Mouse (Mus musculus) hindbrain, embryonic 15.5 days (tissue): ENCODE data around the gene Cacna2d2. TPM values are rescaled to one million over a fixed set of nuclear protein-coding genes. Genes with fewer than 3 reads are reported as not detected.
A peak's percentile ranks its signal among the peaks of the same experiment; 100 is the strongest.

Experiments used
- ATAC-seq: fragments of 200-750 bp; cut with Nextera tagmentation; 2 replicates; pipeline ENCODE4 v1.8.0; 2017; ENCODE audit warnings: low read depth, moderate number of reproducible peaks, moderate TSS enrichment; ENCODE audit not compliant: low FRiP score
- H3K27ac ChIP-seq: fragments of 300-500 bp; sonication (generic); replicated peaks from 2 replicates; pipeline ENCODE4 v1.5.1; 2015; ENCODE audit warnings: mild to moderate bottlenecking, inconsistent platforms
- H3K27me3 ChIP-seq: fragments of 300-500 bp; sonication (generic); 2 replicates; pipeline ENCODE4 v1.6.1; 2015; ENCODE audit warnings: control low read depth, inconsistent platforms
- H3K36me3 ChIP-seq: fragments of 300-500 bp; sonication (generic); 2 replicates; pipeline ENCODE4 v1.6.1; 2015; ENCODE audit warnings: control low read depth, inconsistent platforms
- H3K4me1 ChIP-seq: fragments of 300-500 bp; sonication (generic); replicated peaks from 2 replicates; pipeline ENCODE4 v1.6.1; 2015; ENCODE audit warnings: control low read depth, inconsistent platforms
- H3K4me2 ChIP-seq: fragments of 300-500 bp; sonication (generic); 2 replicates; pipeline ENCODE4 v1.6.1; 2015; ENCODE audit warnings: moderate library complexity, mild to moderate bottlenecking, inconsistent platforms
- H3K4me3 ChIP-seq: fragments of 300-500 bp; sonication (generic); 2 replicates; pipeline ENCODE4 v1.5.1; 2015; ENCODE audit warnings: mild to moderate bottlenecking, inconsistent platforms
- H3K9ac ChIP-seq: fragments of 300-500 bp; sonication (generic); 2 replicates; pipeline ENCODE4 v1.6.1; 2015; ENCODE audit warnings: inconsistent platforms
- H3K9me3 ChIP-seq: fragments of 300-500 bp; sonication (generic); 2 replicates; pipeline ENCODE4 v1.6.1; 2016; ENCODE audit warnings: control low read depth, inconsistent platforms
- WGBS: fragments of 180-500 bp; shearing (Covaris S2); methylation state at CpG from one replicate; pipeline ENCODE4 v1.1.7; 2015; 5-methylcytosine and 5-hydroxymethylcytosine counted together
- polyA plus RNA-seq: library from polyadenylated mRNA; unstranded; fragments of >200 nt; fragmentation: Nextera tagmentation; extraction: Ambion mirVana; gene quantifications from 2 replicates; pipeline ENCODE4 v1.2.1, GENCODE M21; 2015

Gene Cacna2d2
- polyA plus RNA-seq = 7.7 and 10.7 TPM in 2 replicates

- WGBS = under 1% methylated on average over 37 of the region's 54 CpGs
- H3K4me1 ChIP-seq = peaks cover 47% of the 10 kb centered on the region
- H3K27me3 ChIP-seq = 0 out of 2 replicates have a peak, but pooled peaks cover 4% of the 10 kb centered on the region
Observed at GRCm38 (mm10) chr9:107399491-107399971, at the start of gene Cacna2d2. Gene Cacna2d2, plus strand, starts transcription at chr9:107399612.

GRCm38 (mm10) chr9:107354826-107355225 is 44.6 kb upstream of the Cacna2d2 start:
- no peaks in the 10 kb centered on the region for H3K9me3 ChIP-seq
- no peak overlapping the region for H3K4me2 ChIP-seq
- no peak overlapping the region for H3K4me3 ChIP-seq
- H3K4me1 ChIP-seq = no peaks in the 10 kb centered on the region
- no peak overlapping the region for H3K27ac ChIP-seq
- no peak overlapping the region for H3K9ac ChIP-seq
- H3K36me3 ChIP-seq = no peaks in the 10 kb centered on the region
- no peak for ATAC-seq
- H3K27me3 ChIP-seq = peaks cover 5% of the 10 kb centered on the region; the same call in 1 of the 2 replicates
- 82% methylated on average over 1 of the region's 1 CpGs for WGBS

More at GRCm38 (mm10) chr9:107399491-107399971, at the start of gene Cacna2d2:
- H3K9me3 ChIP-seq = no peaks in the 10 kb centered on the region
- H3K36me3 ChIP-seq = no peaks in the 10 kb centered on the region
- H3K4me3 ChIP-seq = peak within 1 kb of the TSS; percentile 95
- peak within 1 kb of the TSS; percentile 90 for H3K9ac ChIP-seq
- peak within 1 kb of the TSS; percentile 91 for H3K4me2 ChIP-seq
- peak; percentile 73 for ATAC-seq
- H3K27ac ChIP-seq = peak within 1 kb of the TSS; percentile 78

- Histone ChIP-seq H3K9ac (no peak overlapping the region), H3K27ac (no peak overlapping the region), H3K4me1 (peaks cover 6% of the 10 kb centered on the region; the same call in 1 of the 2 replicates), H3K4me2 (no peak overlapping the region), H3K9me3 (no peaks in the 10 kb centered on the region), H3K27me3 (peaks cover 5% of the 10 kb centered on the region; the same call in 1 of the 2 replicates), H3K36me3 (no peaks in the 10 kb centered on the region), H3K4me3 (no peak overlapping the region)
- 54% methylated on average over 7 of the region's 7 CpGs for WGBS
- ATAC-seq = no peak
Observed at GRCm38 (mm10) chr9:107355870-107356765, 43.3 kb upstream of the Cacna2d2 start.

GRCm38 (mm10) chr9:107357651-107358050 is 41.8 kb upstream of the Cacna2d2 start:
- Histone ChIP-seq H3K9me3 (no peaks in the 10 kb centered on the region), H3K4me2 (no peak overlapping the region), H3K9ac (no peak overlapping the region), H3K27me3 (no peaks in the 10 kb centered on the region; the same call in 1 of the 2 replicates), H3K36me3 (no peaks in the 10 kb centered on the region), H3K4me1 (peaks cover 10% of the 10 kb centered on the region; the same call in 1 of the 2 replicates), H3K4me3 (no peak overlapping the region), H3K27ac (no peak overlapping the region)
- ATAC-seq = peak; percentile 21; the same call in 1 of the 2 replicates
- 18% methylated on average over 5 of the region's 5 CpGs for WGBS

GRCm38 (mm10) chr9:107360989-107361388 is 38.4 kb upstream of the Cacna2d2 start:
- no peak overlapping the region for H3K4me3 ChIP-seq
- 0 out of 2 replicates have a peak, but pooled peaks cover 6% of the 10 kb centered on the region for H3K27me3 ChIP-seq
- no peak for ATAC-seq
- H3K36me3 ChIP-seq = no peaks in the 10 kb centered on the region
- no peak overlapping the region for H3K27ac ChIP-seq
- H3K9me3 ChIP-seq = no peaks in the 10 kb centered on the region
- H3K9ac ChIP-seq = no peak overlapping the region
- no peak overlapping the region for H3K4me2 ChIP-seq
- WGBS = 6% methylated on average over 3 of the region's 3 CpGs
- peaks cover 10% of the 10 kb centered on the region; the same call in 1 of the 2 replicates for H3K4me1 ChIP-seq

- Histone ChIP-seq H3K27me3 (0 out of 2 replicates have a peak, but pooled peaks cover 6% of the 10 kb centered on the region), H3K9ac (no peak overlapping the region), H3K4me1 (peaks cover 7% of the 10 kb centered on the region), H3K9me3 (no peaks in the 10 kb centered on the region), H3K36me3 (no peaks in the 10 kb centered on the region), H3K4me3 (no peak overlapping the region), H3K4me2 (no peak overlapping the region), H3K27ac (no peak overlapping the region)
- no peak; the same call in 1 of the 2 replicates for ATAC-seq
- 7% methylated on average over 3 of the region's 3 CpGs for WGBS
Observed at GRCm38 (mm10) chr9:107366644-107367043, 32.8 kb upstream of the Cacna2d2 start.

- 0 out of 2 replicates have a peak, but pooled peaks cover 6% of the 10 kb centered on the region for H3K27me3 ChIP-seq
- peaks cover 7% of the 10 kb centered on the region for H3K4me1 ChIP-seq
- H3K27ac ChIP-seq = no peak overlapping the region
- H3K4me3 ChIP-seq = no peak overlapping the region
- H3K4me2 ChIP-seq = no peak overlapping the region
- H3K9me3 ChIP-seq = no peaks in the 10 kb centered on the region
- no peaks in the 10 kb centered on the region for H3K36me3 ChIP-seq
- H3K9ac ChIP-seq = no peak overlapping the region
- no peak for ATAC-seq
- WGBS = 84% methylated on average over 1 of the region's 1 CpGs
Observed at GRCm38 (mm10) chr9:107368302-107368701, 31.1 kb upstream of the Cacna2d2 start.

GRCm38 (mm10) chr9:107369270-107370105 is 29.9 kb upstream of the Cacna2d2 start:
- Histone ChIP-seq H3K9ac (no peak overlapping the region), H3K27me3 (0 out of 2 replicates have a peak, but pooled peaks cover 6% of the 10 kb centered on the region), H3K27ac (0 out of 2 replicates have a peak overlapping the region, but pooled peaks have one; percentile 5), H3K9me3 (no peaks in the 10 kb centered on the region), H3K4me1 (peaks cover 7% of the 10 kb centered on the region), H3K4me3 (no peak overlapping the region), H3K36me3 (no peaks in the 10 kb centered on the region), H3K4me2 (no peak overlapping the region)
- no peak for ATAC-seq
- WGBS = 40% methylated on average over 10 of the region's 10 CpGs

GRCm38 (mm10) chr9:107370106-107370463 is 29.3 kb upstream of the Cacna2d2 start:
- Histone ChIP-seq H3K27me3 (0 out of 2 replicates have a peak, but pooled peaks cover 6% of the 10 kb centered on the region), H3K4me3 (no peak overlapping the region), H3K4me1 (peaks cover 12% of the 10 kb centered on the region), H3K27ac (0 out of 2 replicates have a peak overlapping the region, but pooled peaks have one; percentile 10), H3K4me2 (no peak overlapping the region), H3K36me3 (no peaks in the 10 kb centered on the region), H3K9me3 (no peaks in the 10 kb centered on the region), H3K9ac (no peak overlapping the region)
- ATAC-seq = no peak
- WGBS = 13% methylated on average over 4 of the region's 4 CpGs

GRCm38 (mm10) chr9:107372441-107372840 is 27.0 kb upstream of the Cacna2d2 start:
- no peak overlapping the region for H3K27ac ChIP-seq
- peak; percentile 33 for ATAC-seq
- H3K9ac ChIP-seq = no peak overlapping the region
- H3K4me2 ChIP-seq = no peak overlapping the region
- no peak overlapping the region for H3K4me3 ChIP-seq
- H3K9me3 ChIP-seq = no peaks in the 10 kb centered on the region
- H3K36me3 ChIP-seq = no peaks in the 10 kb centered on the region
- peaks cover 18% of the 10 kb centered on the region for H3K4me1 ChIP-seq
- WGBS = 48% methylated on average over 4 of the region's 4 CpGs
- peaks cover 3% of the 10 kb centered on the region; the same call in 1 of the 2 replicates for H3K27me3 ChIP-seq

- peaks cover 4% of the 10 kb centered on the region; the same call in 1 of the 2 replicates for H3K27me3 ChIP-seq
- H3K9ac ChIP-seq = no peak overlapping the region
- H3K36me3 ChIP-seq = no peaks in the 10 kb centered on the region
- peaks cover 32% of the 10 kb centered on the region for H3K4me1 ChIP-seq
- H3K4me3 ChIP-seq = no peak overlapping the region
- H3K4me2 ChIP-seq = no peak overlapping the region
- ATAC-seq = no peak
- no peak overlapping the region for H3K27ac ChIP-seq
- no peaks in the 10 kb centered on the region for H3K9me3 ChIP-seq
- WGBS = 7% methylated on average over 8 of the region's 8 CpGs
Observed at GRCm38 (mm10) chr9:107374623-107375022, 24.8 kb upstream of the Cacna2d2 start.
